Mouse (Mus musculus): ENCODE measurements at regions not wholly inside any gene's neighbourhood (a gene's known extent, or its start where the extent isn't known, plus 50 kb on each side); places are given as distances from the start of the nearest gene placed in this dataset.

DNA sequence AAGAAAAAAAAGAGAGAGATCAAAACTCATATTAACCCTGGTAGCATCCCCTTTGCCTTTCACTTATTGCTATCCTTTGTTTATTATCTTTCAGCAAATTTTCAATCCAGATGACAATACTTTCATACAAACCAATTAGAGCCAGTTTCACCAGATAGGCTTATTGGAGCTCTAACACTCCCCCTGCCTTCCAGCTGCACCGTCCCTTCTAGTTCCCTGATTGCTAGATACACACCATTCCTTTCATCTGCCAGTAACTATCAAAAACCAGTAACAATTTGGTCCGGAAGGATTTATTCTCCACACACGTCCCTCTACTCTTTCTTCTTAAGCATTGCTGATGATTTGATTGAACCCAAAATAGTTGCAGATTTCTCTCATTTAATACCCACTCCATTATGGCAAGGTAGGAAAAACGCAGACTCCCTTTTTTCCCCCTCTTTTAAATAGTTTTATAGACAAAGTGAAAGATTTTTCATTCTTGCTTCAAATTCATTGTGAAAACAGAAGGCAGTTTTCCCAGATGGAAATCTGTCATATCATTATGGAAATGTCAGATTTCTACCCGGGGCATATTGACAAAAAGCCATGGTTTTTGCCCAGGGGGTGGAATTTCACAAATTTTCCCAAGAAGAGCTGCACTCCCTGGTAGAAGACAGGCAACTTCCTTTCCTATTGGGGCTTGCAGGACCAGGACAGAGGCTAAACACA is 617.3 kb downstream of the Bcl11a start:
- TF ChIP-seq CTCF (IDR thresholded peaks at IDR 0.05; ENCODE audit: borderline replicate concordance, insufficient read depth, low read length) (no peak), POLR2A (IDR thresholded peaks at IDR 0.05; ENCODE audit: low read depth, low read length) (no peak)

All from embryonic fibroblast, embryonic 13.5 days (primary cell).